Mouse (Mus musculus) Patski (cell line): Measurements from ENCODE around the gene H2-DMb1. TPM values are rescaled to one million over a fixed set of nuclear protein-coding genes. Genes with fewer than 3 reads are reported as not detected.

Experiments
- ATAC-seq: fragments of 100-300 bp; one replicate; pipeline ENCODE4 v1.8.0; 2021
- CTCF ChIA-PET: fragments of 350-600 bp; sonication (Branson Sonifier 250); formaldehyde crosslinking; loops from one replicate; lab custom pipeline; 2022; ENCODE audit warnings: inconsistent platforms; lab: Charles Lee
- POLR2A ChIA-PET: fragments of 350-600 bp; sonication (Branson Sonifier 250); formaldehyde crosslinking; loops from one replicate; lab custom pipeline; 2022; ENCODE audit warnings: antibody characterized with exemption, inconsistent platforms; lab: Charles Lee
- DNase-seq: peaks from one replicate; pipeline ENCODE4 v3.0.0-alpha.2; 2011; ENCODE audit warnings: low read depth, low spot score
- H3K27me3 ChIP-seq: fragments of 371-371 bp; one replicate; pipeline ENCODE4 v1.5.1; 2021
- CTCF ChIP-seq: fragments of 100-300 bp; IDR thresholded peaks from one replicate; pipeline ENCODE4 v1.5.1; 2021
- in situ Hi-C: fragments of 300-500 bp; cut with MboI; formaldehyde crosslinking; loops from 3 replicates; pipeline ENCODE4 v1.11.1; 2018; ENCODE audit warnings: low pct_unique_long_range_greater_than_20kb, mixed read lengths
- polyA plus RNA-seq: library from polyadenylated mRNA; unstranded; gene quantifications from one replicate; pipeline ENCODE4 v1.2.3, GENCODE M21; 2021

The H2-DMb1 gene
- 36.6 TPM for polyA plus RNA-seq

DNA sequence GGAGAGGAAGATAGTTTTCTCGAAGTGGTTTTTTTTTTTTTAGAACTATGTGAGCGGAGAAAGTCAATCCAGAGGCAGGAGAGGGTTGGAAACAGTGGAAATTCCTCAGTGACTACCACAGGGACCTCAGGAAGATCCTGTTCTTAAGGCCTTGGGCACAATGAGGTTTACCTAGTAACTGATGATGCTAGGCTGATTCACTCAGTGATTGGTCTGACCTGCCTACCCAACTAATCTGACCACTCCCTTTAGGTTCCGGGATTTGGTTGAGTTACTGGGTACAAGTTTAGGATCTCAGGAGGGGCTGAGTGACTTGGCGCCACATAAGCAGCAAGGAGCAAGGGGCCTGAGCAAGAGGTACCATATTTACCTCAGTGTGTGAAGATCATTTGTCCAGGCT lies at the start of gene H2-DMb1:
H2-DMb1 (plus strand) TSS at position 150 of the 400 bp plus-strand sequence.
- DNase-seq (peak; percentile 71), ATAC-seq (peak; percentile 94)
- POLR2A ChIA-PET, result no interaction called here
- TF ChIP-seq CTCF, result no peak
- H3K27me3 ChIP-seq, result peaks cover 1% of the 10 kb centered on the region
- CTCF ChIA-PET, result no interaction called here
- in situ Hi-C loops, result no loop called here

DNA sequence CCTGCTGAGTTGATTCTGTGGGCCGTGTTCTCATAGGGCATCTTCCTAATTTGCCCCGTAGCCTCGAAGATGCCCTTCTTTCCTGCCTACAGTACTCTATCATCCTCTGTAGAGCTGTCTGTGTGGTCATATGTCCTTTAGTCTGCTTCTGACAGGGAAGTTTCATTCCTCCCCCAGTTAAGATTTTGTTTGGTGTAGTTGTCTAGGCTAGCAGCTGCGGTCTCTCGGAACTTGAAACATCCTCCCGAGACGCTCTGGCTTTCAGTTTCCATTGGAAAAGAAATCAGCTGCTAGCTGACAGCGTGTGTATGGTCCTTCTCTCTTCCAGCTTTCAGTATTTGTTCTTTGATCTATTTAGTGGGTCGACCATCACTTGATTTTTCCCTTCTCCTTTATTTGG lies 48.1 kb upstream of the H2-DMb1 start:
- POLR2A ChIA-PET, result interaction anchor here (1.9 kb wide), 1 partner anchor 12 kb away, joined by 9 read pairs; no protein-coding TSS in a partner anchor
- ATAC-seq (no peak), DNase-seq (no peak)
- no peak for TF ChIP-seq CTCF
- in situ Hi-C loops, result loop anchor here (5.0 to 25.0 kb wide), 2 partner anchors 62 to 1807 kb away; partner anchors contain the start of genes Atat1, Mrps18b and Ppp1r10
- no peaks in the 10 kb centered on the region for H3K27me3 ChIP-seq
- CTCF ChIA-PET, result interaction anchor here (1.9 kb wide), 1 partner anchor 30 kb away, joined by 11 read pairs; no protein-coding TSS in a partner anchor

DNA sequence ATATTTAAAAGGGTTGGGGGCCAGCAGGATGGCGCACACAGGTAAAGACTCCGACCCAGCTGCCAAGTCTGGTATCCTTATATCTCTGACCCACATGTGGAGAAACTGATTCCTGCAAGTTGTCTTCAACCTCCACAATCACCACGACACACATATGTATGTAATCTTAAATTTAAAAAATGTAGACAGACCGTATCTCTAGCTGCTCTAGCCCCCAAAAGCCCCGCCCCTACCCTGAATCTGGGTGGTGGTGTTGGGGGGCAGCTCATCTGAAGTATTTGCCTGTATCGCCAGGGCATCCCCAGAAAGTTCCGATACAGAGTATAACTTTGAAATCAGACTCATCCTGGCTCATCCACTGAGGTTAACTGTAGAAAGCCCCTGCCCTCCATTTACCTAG lies 46.3 kb upstream of the H2-DMb1 start:
- POLR2A ChIA-PET, result interaction anchor here (1.0 to 1.9 kb wide), 2 partner anchors 10 to 25 kb away, joined by 4 to 9 read pairs; no protein-coding TSS in a partner anchor
- CTCF ChIA-PET, result interaction anchor here (0.6 to 2.9 kb wide), 7 partner anchors 9 to 64 kb away, joined by 3 to 13 read pairs (median 3); no protein-coding TSS in a partner anchor
- ATAC-seq (no peak), DNase-seq (no peak)
- H3K27me3 ChIP-seq, result no peaks in the 10 kb centered on the region
- in situ Hi-C loops, result loop anchor here (25.0 kb wide), 1 partner anchor 1806 kb away; the partner anchor contains the start of genes Atat1, Mrps18b and Ppp1r10
- TF ChIP-seq CTCF, result no peak

DNA sequence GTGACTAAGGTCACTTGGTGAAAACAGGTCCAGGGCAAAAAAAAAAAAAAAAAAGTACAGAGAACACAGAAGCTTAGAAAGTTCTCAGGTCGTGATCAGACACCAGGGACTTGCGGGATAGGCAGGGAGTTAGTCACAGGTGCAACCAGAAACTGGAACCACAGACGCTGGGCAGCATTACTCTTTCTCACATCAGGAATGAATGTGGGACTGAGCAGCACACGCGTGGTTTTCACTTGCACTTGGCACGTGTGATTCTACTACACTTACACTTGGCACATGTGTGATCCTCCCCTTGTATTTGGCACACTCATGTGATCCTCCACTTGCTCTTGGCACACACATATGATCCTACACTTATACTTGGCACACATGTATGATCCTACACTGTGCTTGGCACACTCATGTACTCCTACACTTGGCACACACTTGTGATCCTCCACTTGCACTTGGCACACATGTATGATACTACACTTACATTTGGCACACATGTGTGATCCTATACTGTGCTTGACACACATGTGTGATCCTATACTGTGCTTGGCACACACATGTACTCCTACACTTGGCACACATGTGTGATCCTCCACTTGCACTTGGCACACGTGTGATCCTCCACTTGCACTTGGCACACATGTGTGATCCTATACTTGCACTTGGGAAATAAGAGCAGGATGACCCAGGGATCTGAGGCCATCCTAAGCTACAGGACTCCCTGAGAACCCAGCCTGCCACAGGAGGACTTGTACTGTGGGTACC lies 45.6 kb upstream of the H2-DMb1 start:
- no peak for ATAC-seq

GRCm38 (mm10) chr17:34108460-34108859 lies 44.4 kb upstream of the H2-DMb1 start:
- H3K27me3 ChIP-seq, result no peaks in the 10 kb centered on the region
- in situ Hi-C loops, result loop anchor here (25.0 kb wide), 1 partner anchor 1804 kb away; the partner anchor contains the start of genes Atat1, Mrps18b and Ppp1r10
- ChIA-PET CTCF (interaction anchor here (1.3 to 2.9 kb wide), 3 partner anchors 16 to 62 kb away, joined by 3 to 13 read pairs (median 5); no protein-coding TSS in a partner anchor), POLR2A (interaction anchor here (0.7 kb wide), 1 partner anchor 12 kb away, joined by 3 read pairs; no protein-coding TSS in a partner anchor)
- TF ChIP-seq CTCF, result no peak
- DNase-seq (no peak), ATAC-seq (no peak)

More for the DNA sequence above, 45.6 kb upstream of the H2-DMb1 start:
- DNase-seq, result no peak
- ChIA-PET CTCF (interaction anchor here (0.6 to 2.9 kb wide), 4 partner anchors 15 to 63 kb away, joined by 3 to 13 read pairs (median 4); no protein-coding TSS in a partner anchor), POLR2A (interaction anchor here (0.7 to 1.0 kb wide), 2 partner anchors 24 to 26 kb away, joined by 4 read pairs; no protein-coding TSS in a partner anchor)
- H3K27me3 ChIP-seq, result no peaks in the 10 kb centered on the region
- in situ Hi-C loops, result loop anchor here (25.0 kb wide), 1 partner anchor 1805 kb away; the partner anchor contains the start of genes Atat1, Mrps18b and Ppp1r10
- no peak for TF ChIP-seq CTCF

GRCm38 (mm10) chr17:34109038-34109805 lies 43.6 kb upstream of the H2-DMb1 start:
- H3K27me3 ChIP-seq, result no peaks in the 10 kb centered on the region
- no peak for TF ChIP-seq CTCF
- ChIA-PET CTCF (interaction anchor here (0.9 to 2.9 kb wide), 5 partner anchors 8 to 62 kb away, joined by 3 to 13 read pairs (median 5); partner anchors contain the start of gene H2-DMa), POLR2A (interaction anchor here (0.6 to 2.2 kb wide), 3 partner anchors 10 to 13 kb away, joined by 3 to 12 read pairs (median 3); partner anchors contain the start of gene H2-DMa)
- in situ Hi-C loops, result loop anchor here (25.0 kb wide), 1 partner anchor 1803 kb away; the partner anchor contains the start of genes Atat1, Mrps18b and Ppp1r10
- ATAC-seq, result no peak
- DNase-seq, result no peak

DNA sequence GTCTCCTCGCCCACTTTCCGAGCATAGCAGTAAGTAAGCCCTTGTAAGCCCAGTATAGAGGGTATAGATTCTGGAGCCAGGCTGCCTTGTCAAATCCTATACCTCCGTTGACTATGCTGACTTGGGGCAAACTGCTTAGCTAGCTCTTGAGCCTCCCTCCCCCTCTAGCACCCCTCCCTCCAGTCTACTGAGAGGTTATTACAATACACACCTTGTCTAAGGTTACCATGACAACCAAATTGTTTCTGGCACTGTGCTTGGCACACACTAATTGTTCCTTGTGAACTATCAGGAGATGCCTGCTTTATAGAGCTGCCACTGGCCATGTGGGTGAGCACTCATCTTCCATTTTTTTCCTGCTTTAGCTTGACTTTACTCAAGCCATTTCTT lies 43.1 kb upstream of the H2-DMb1 start:
- in situ Hi-C loops, result loop anchor here (25.0 kb wide), 1 partner anchor 1802 kb away; the partner anchor contains the start of genes Atat1, Mrps18b and Ppp1r10
- DNase-seq (no peak), ATAC-seq (no peak)
- TF ChIP-seq CTCF, result no peak
- ChIA-PET CTCF (interaction anchor here (0.9 to 5.1 kb wide), 5 partner anchors 8 to 61 kb away, joined by 3 to 32 read pairs (median 5); partner anchors contain the start of gene H2-DMa), POLR2A (interaction anchor here (0.6 to 2.2 kb wide), 2 partner anchors 9 to 12 kb away, joined by 3 to 12 read pairs; partner anchors contain the start of gene H2-DMa)
- no peaks in the 10 kb centered on the region for H3K27me3 ChIP-seq

DNA sequence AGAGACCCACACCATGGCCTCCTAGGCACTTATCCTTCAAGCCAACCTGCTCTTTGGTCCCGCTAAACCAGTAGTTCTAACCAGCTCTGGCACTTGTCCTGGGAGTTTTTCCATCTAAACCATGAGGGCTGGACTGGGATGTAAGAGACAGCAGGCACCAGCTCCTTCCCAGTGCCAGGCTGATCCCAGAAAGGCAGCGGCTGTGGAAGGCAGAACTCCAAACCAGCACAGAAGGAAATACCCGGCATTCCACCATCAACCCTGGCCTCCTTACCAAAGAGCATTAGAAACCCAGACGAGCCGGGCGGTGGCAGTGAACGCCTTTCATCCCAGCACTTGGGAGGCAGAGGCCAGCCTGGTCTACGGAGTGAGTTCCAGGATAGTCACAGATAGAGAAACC lies 42.6 kb upstream of the H2-DMb1 start:
- DNase-seq, result no peak
- no peaks in the 10 kb centered on the region for H3K27me3 ChIP-seq
- no peak for TF ChIP-seq CTCF
- CTCF ChIA-PET, result interaction anchor here (0.9 to 5.1 kb wide), 5 partner anchors 9 to 60 kb away, joined by 3 to 32 read pairs (median 4); partner anchors contain the start of gene H2-DMa
- POLR2A ChIA-PET, result interaction anchor here (0.6 to 2.2 kb wide), 2 partner anchors 9 to 11 kb away, joined by 3 to 12 read pairs; partner anchors contain the start of gene H2-DMa
- no peak for ATAC-seq
- in situ Hi-C loops, result loop anchor here (25.0 kb wide), 1 partner anchor 1802 kb away; the partner anchor contains the start of genes Atat1, Mrps18b and Ppp1r10

- in situ Hi-C loops, result loop anchor here (25.0 kb wide), 1 partner anchor 1798 kb away; the partner anchor contains the start of genes Atat1, Mrps18b and Ppp1r10
- no peak for ATAC-seq
- POLR2A ChIA-PET, result interaction anchor here (1.0 kb wide), 1 partner anchor 56 kb away, joined by 3 read pairs; no protein-coding TSS in a partner anchor
- no peak for DNase-seq
- CTCF ChIA-PET, result interaction anchor here (0.9 to 5.1 kb wide), 2 partner anchors 15 to 20 kb away, joined by 3 to 32 read pairs; no protein-coding TSS in a partner anchor
- TF ChIP-seq CTCF, result no peak
- no peaks in the 10 kb centered on the region for H3K27me3 ChIP-seq
Observed at GRCm38 (mm10) chr17:34114114-34114513, 38.8 kb upstream of the H2-DMb1 start.
